Mouse (Mus musculus): ENCODE measurements around the gene 4931440F15Rik.

DNA sequence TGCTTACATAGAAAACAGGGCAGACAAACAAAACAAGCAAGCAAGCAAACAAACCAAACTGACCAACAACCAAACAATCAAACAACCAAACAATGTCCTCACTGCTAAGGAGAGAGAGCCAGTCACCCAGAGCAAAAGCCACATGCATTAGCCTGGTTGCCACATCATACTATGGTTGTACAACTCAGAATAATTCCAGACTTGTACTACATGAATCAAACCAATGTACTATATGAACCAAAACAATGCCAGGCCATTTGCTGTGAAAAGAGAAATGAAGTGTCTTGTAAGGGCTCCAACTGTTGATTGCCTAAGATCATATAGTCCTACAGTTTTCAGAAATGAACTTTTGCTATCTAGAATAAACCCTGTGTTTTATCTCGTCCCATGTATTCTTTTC is 37.0 kb downstream of the 4931440F15Rik start:
- TF ChIP-seq CTCF (IDR thresholded peaks at IDR 0.05 in 2 of 3, conservative IDR thresholded peaks at IDR 0.05 in 1 of 3; ENCODE audit: control insufficient read depth in 1 of 3, insufficient read depth in 1 of 3, low read depth in 2 of 3, low read length in 3 of 3, poor library complexity in 1 of 3, severe bottlenecking in 1 of 3): no peak
- no peak for TF ChIP-seq ZC3H11A (IDR thresholded peaks at IDR 0.05; ENCODE audit: low read depth, low read length)
- TF ChIP-seq TCF12 (IDR thresholded peaks at IDR 0.05; ENCODE audit: low read depth, low read length): no peak
- TF ChIP-seq ZKSCAN1 (IDR thresholded peaks at IDR 0.05; ENCODE audit: low read depth, low read length): no peak
- no peak for TF ChIP-seq POLR2A (IDR thresholded peaks at IDR 0.05; ENCODE audit: control insufficient read depth in 1 of 2, insufficient read depth in 1 of 2, low read depth in 1 of 2, low read length in 2 of 2, poor library complexity in 1 of 2)
